Comparison of ENCODE assay signal across 23 mouse cellular contexts in genomic region chr9:15587157-15587854, GRCm38 (mm10). TPM values are rescaled to one million over a fixed set of nuclear protein-coding genes. Genes with fewer than 3 reads are reported as not detected.
A peak's percentile ranks its signal among the peaks of the same experiment; 100 is the strongest.
DNase-seq lines count a peak whose midpoint lies in the region; ATAC-seq and TF ChIP-seq lines count a peak whose summit lies in the region.
"Had no signal": no experiment of that assay in that cellular context is flagged by ENCODE, and none has a peak within 500 bp of the region (broad histone marks: within the 10 kb centered on the region; RNA-seq: fewer than 3 reads in every experiment).

No protein-coding gene starts in this region.

- H3K4me1 ChIP-seq in kidney, embryonic 14.5 days (ENCODE audit: control insufficient read depth, insufficient read depth, low read length) = no peaks in the 10 kb centered on the region
- 0 out of 2 replicates have a peak, but pooled peaks cover 5% of the 10 kb centered on the region for H3K4me1 ChIP-seq in forebrain, postnatal 0 days (ENCODE audit: insufficient read depth)
- H3K4me1 ChIP-seq: embryonic facial prominence, embryonic 12.5 days; kidney, embryonic 15.5 days; midbrain, embryonic 15.5 days had no signal

- TF ChIP-seq CTCF in forebrain, postnatal 0 days (IDR thresholded peaks at IDR 0.05; ENCODE audit: low read depth) = no peak

- DNase-seq in kidney, postnatal 36 days = no peak
- no peak for DNase-seq in forebrain, postnatal 0 days
- DNase-seq in thymus, postnatal 0 days (ENCODE audit: low spot score) = peak; percentile 41
- no peak for DNase-seq in ovary, postnatal 10 days (ENCODE audit: low spot score)
- DNase-seq in spleen, postnatal 4 days (ENCODE audit: low spot score in 2 of 2) = no peak
- no peak for DNase-seq in adrenal gland, postnatal 25 days
- DNase-seq: adrenal gland, adult 2 months; cerebellum, adult 18-20 months; cerebellum, postnatal 36 days; heart, adult 11 months; heart, postnatal 4 days; right cerebral cortex, postnatal 25 days had no signal

- no peak overlapping the region for H3K4me3 ChIP-seq in kidney, embryonic 14.5 days (ENCODE audit: low read length)
- no peak overlapping the region for H3K4me3 ChIP-seq in forebrain, postnatal 0 days (ENCODE audit: low read depth, low read length)
- H3K4me3 ChIP-seq: embryonic facial prominence, embryonic 12.5 days; kidney, embryonic 15.5 days; layer of hippocampus, adult 2 months; limb, embryonic 12.5 days; midbrain, embryonic 15.5 days had no signal

- WGBS in kidney, embryonic 14.5 days = 34% methylated on average over 6 of the region's 6 CpGs
- WGBS in forebrain, postnatal 0 days = 56% methylated on average over 6 of the region's 6 CpGs

- no peak overlapping the region for H3K27ac ChIP-seq in kidney, embryonic 14.5 days (ENCODE audit: low read depth, low read length)
- H3K27ac ChIP-seq in forebrain, postnatal 0 days (ENCODE audit: low read depth, low read length) = no peak overlapping the region
- H3K27ac ChIP-seq: embryonic facial prominence, embryonic 12.5 days; kidney, embryonic 15.5 days; layer of hippocampus, adult 2 months; limb, embryonic 12.5 days; liver, embryonic 14.5 days; midbrain, embryonic 15.5 days had no signal

- H3K27me3 ChIP-seq in kidney, embryonic 14.5 days (ENCODE audit: control insufficient read depth, insufficient read depth, low read length) = no peaks in the 10 kb centered on the region
- no peaks in the 10 kb centered on the region for H3K27me3 ChIP-seq in forebrain, postnatal 0 days (ENCODE audit: insufficient read depth, low read length)
- H3K27me3 ChIP-seq: embryonic facial prominence, embryonic 12.5 days; kidney, embryonic 15.5 days; limb, embryonic 12.5 days; midbrain, embryonic 15.5 days had no signal

- H3K36me3 ChIP-seq in kidney, embryonic 14.5 days (ENCODE audit: control insufficient read depth, insufficient read depth, low read length) = no peaks in the 10 kb centered on the region
- no peaks in the 10 kb centered on the region for H3K36me3 ChIP-seq in forebrain, postnatal 0 days (ENCODE audit: insufficient read depth)
- H3K36me3 ChIP-seq: embryonic facial prominence, embryonic 12.5 days; kidney, embryonic 15.5 days; limb, embryonic 12.5 days; midbrain, embryonic 15.5 days had no signal

- 0 out of 2 replicates have a peak, but pooled peaks have one; percentile 35 for ATAC-seq in kidney, embryonic 14.5 days (ENCODE audit: low FRiP score, low TSS enrichment)
- ATAC-seq in CD4-positive, CD25-positive, alpha-beta regulatory T cell, adult 4 months = peak; percentile 58
- peak; percentile 48 for ATAC-seq in forebrain, postnatal 0 days
- ATAC-seq: midbrain, embryonic 15.5 days had no signal

- H3K9ac ChIP-seq in kidney, embryonic 14.5 days (ENCODE audit: low read depth, low read length) = no peak overlapping the region
- H3K9ac ChIP-seq in forebrain, postnatal 0 days = no peak overlapping the region
- H3K9ac ChIP-seq: embryonic facial prominence, embryonic 12.5 days; kidney, embryonic 15.5 days; limb, embryonic 12.5 days; liver, embryonic 14.5 days; midbrain, embryonic 15.5 days had no signal

- no peaks in the 10 kb centered on the region for H3K9me3 ChIP-seq in kidney, embryonic 14.5 days (ENCODE audit: control insufficient read depth, low read length)
- H3K9me3 ChIP-seq in forebrain, postnatal 0 days (ENCODE audit: low read length) = no peaks in the 10 kb centered on the region
- H3K9me3 ChIP-seq: embryonic facial prominence, embryonic 12.5 days; kidney, embryonic 15.5 days; limb, embryonic 12.5 days; midbrain, embryonic 15.5 days had no signal

- no peak overlapping the region for H3K4me2 ChIP-seq in kidney, embryonic 14.5 days (replicated peaks; ENCODE audit: low read depth, low read length)
- H3K4me2 ChIP-seq in forebrain, postnatal 0 days (ENCODE audit: low read depth) = no peak overlapping the region
- H3K4me2 ChIP-seq: embryonic facial prominence, embryonic 12.5 days; kidney, embryonic 15.5 days; limb, embryonic 12.5 days; midbrain, embryonic 15.5 days had no signal

RNA-seq across cellular contexts. Expression of gene Deup1, which starts 40.4 kb away (rescaled TPM):
- polyA plus RNA-seq in kidney, embryonic 14.5 days (2014; fragmentation: Nextera tagmentation; extraction: Ambion mirVana) = 0.69 and 0.80 TPM in 2 replicates
- polyA plus RNA-seq in CD4-positive, CD25-positive, alpha-beta regulatory T cell, adult 4 months (2017; shearing (Covaris generic)) = under 1 TPM; 0.17 to 0.20 TPM
- total RNA-seq in forebrain, postnatal 0 days (2014; rRNA removed) = 4.7 and 9.8 TPM in 2 replicates
- polyA plus RNA-seq in forebrain, postnatal 0 days (2015; fragmentation: Nextera tagmentation; extraction: Ambion mirVana) = 3.2 and 4.8 TPM in 2 replicates
- 0.31 and 0.62 TPM in 2 replicates for polyA plus RNA-seq in thymus, postnatal 0 days (2015; fragmentation: Nextera tagmentation; extraction: Ambion mirVana)
- total RNA-seq in adrenal gland, postnatal 25 days (2021) = 0.29 and 1.1 TPM in 2 replicates
- total RNA-seq: gastrocnemius, adult 18-20 months; MEL had no signal
- polyA plus RNA-seq: adrenal gland, adult 2 months; C2C12 had no signal
